Mouse (Mus musculus) T-cell, adult 66 days (primary cell): ENCODE measurements around the gene Gtf3c2. TPM values are rescaled to one million over a fixed set of nuclear protein-coding genes. Genes with fewer than 3 reads are reported as not detected.

Experiments used
- total RNA-seq, 2 experiments: library from RNA; stranded (reverse); gene quantifications; 3 replicates in 1 of 2; 4 replicates in 1 of 2; pipeline ENCODE4 v1.2.4; 2023

Gene Gtf3c2
- 100 to 1,000 TPM; 163 to 187 TPM for total RNA-seq

GRCm38 (mm10) chr5:31179766-31180630 is at the start of gene Gtf3c2, which contains the start of gene Gm29609:
Gtf3c2 (minus strand) TSS chr5:31180144.
Gm29609 (minus strand) TSS chr5:31179911.

GRCm38 (mm10) chr5:31220448-31221303 is 40.7 kb upstream of the Gtf3c2 start, which contains the start of gene Ppm1g:
Ppm1g (minus strand) TSS chr5:31220687.

DNA sequence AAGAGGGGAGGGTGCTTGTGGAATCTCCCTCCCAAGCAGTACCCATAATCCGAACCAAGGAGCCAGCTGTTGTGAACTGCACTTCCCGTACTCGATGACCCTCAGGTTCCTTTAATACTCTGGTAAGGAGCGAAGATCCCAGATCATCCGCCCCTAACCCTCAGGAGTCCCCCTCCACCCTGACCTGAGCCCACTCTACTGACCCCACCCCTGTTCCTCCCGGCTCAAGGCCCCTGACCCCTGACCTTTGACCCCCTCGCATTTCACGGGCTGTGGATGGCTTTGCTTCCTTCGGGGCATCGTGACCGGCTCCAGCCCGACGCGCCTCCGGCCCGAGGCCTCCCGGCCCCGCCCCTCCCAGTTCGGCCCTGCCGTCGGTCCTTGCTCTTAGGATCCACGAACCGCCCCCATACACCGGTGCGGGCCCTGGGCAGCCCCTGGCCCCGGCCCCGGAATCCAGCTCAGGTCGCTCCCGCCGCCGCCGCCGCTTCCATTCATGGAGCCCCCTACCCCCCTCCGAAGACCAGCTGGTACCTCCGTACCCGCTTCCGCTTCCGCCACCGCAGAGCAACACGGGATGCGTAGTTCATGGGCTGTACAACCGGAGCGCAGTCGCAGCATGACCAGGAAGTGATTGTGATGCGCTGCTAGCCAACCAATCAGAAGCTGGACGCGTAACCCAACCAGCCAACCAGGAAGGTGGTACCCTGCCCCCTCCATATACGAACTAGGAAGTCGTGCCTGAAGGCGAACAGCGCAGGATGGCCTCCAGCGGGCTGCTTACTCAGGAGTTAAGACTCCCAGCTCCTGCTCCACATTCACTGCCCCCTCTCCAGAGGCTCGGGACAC is 22.0 kb upstream of the Gtf3c2 start, which contains the start of gene Zfp513:
Zfp513 (minus strand) TSS at position 562 of the 849 bp plus-strand sequence.

GRCm38 (mm10) chr5:31192939-31193630 is 13.1 kb upstream of the Gtf3c2 start, which contains the start of the genes Snx17 and Eif2b4:
Snx17 (plus strand) TSS chr5:31193227.
Eif2b4 (minus strand) TSS chr5:31193430.

GRCm38 (mm10) chr5:31154152-31154553 is 25.8 kb downstream of the Gtf3c2 start, which contains the start of gene Mpv17:
Mpv17 (minus strand) TSS chr5:31154251.

GRCm38 (mm10) chr5:31138241-31138967 is 41.5 kb downstream of the Gtf3c2 start, which contains the start of gene Ucn:
Ucn (minus strand) TSS chr5:31138829.

GRCm38 (mm10) chr5:31116354-31116753 is 63.6 kb downstream of the Gtf3c2 start, which contains the start of gene Trim54:
Trim54 (plus strand) TSS chr5:31116712.

DNA sequence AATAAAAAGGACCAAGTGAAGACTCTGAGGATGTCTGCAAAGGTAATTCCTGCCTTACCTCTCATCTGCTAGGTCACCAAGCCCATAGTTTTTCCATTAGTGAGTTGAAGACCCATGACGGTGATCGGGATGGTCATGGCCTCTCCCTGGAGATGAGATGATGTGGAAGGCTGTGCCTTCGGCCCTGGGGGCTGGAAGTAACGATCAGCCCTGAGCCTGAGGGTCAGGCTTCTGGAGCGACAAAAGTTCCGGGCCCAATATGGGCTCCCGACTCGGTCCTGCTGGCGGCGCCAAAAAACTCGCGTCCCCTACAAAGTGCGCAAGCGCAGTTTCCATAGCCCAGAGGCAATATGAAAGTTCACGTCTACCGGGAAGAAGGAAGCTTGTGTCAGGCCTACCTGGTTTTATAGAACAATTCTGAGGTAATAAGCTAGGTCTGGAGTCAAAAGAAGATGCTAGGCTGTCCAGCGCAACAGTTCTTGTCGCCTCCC is 71.9 kb downstream of the Gtf3c2 start, which contains the start of gene Slc30a3:
Slc30a3 (minus strand) TSS at position 238 of the 491 bp plus-strand sequence.

Other genes with a start within 250 kb of the Gtf3c2 start
- gene Cgref1, start 234.6 kb downstream of the Gtf3c2 start, total RNA-seq, result not detected
- gene Preb, start 219.8 kb downstream of the Gtf3c2 start, total RNA-seq, result 100 to 1,000 TPM; 180 to 181 TPM
- gene Tcf23, start 211.5 kb downstream of the Gtf3c2 start, total RNA-seq, result not detected
- gene Atraid, start 131.8 kb downstream of the Gtf3c2 start, total RNA-seq, result 10 to 100 TPM; 28.9 to 36.2 TPM
- gene Slc5a6, start 131.2 kb downstream of the Gtf3c2 start, total RNA-seq, result 10 to 100 TPM; 11.3 to 11.4 TPM
- gene Cad, start 125.4 kb downstream of the Gtf3c2 start, total RNA-seq, result 10 to 100 TPM; 57.5 to 68.5 TPM
- not detected for gene Dnajc5g, start 73.9 kb downstream of the Gtf3c2 start, total RNA-seq
- under 1 TPM in 1 of 2 experiments, not detected in 1; 0.30 TPM for gene Slc30a3, start 71.9 kb downstream of the Gtf3c2 start, total RNA-seq
- gene Trim54, start 63.4 kb downstream of the Gtf3c2 start, total RNA-seq, result not detected
- gene Ucn, start 41.3 kb downstream of the Gtf3c2 start, total RNA-seq, result not detected
- gene Mpv17, start 25.9 kb downstream of the Gtf3c2 start, total RNA-seq, result 10 to 100 TPM; 19.5 to 25.3 TPM
- 1 to 10 TPM; 7.3 to 7.7 TPM for gene Gm29609, start 233 bp downstream of the Gtf3c2 start, total RNA-seq
- 10 to 100 TPM; 72.2 to 74.2 TPM for gene Snx17, start 13.1 kb upstream of the Gtf3c2 start, total RNA-seq
- gene Eif2b4, start 13.3 kb upstream of the Gtf3c2 start, total RNA-seq, result 10 to 100 TPM; 38.2 to 38.9 TPM
- 10 to 100 TPM; 31.7 to 31.8 TPM for gene Zfp513, start 22.2 kb upstream of the Gtf3c2 start, total RNA-seq
- gene Ppm1g, start 40.5 kb upstream of the Gtf3c2 start, total RNA-seq, result 100 to 1,000 TPM; 134 to 136 TPM
- gene Nrbp1, start 60.7 kb upstream of the Gtf3c2 start, total RNA-seq, result 100 to 1,000 TPM; 162 to 163 TPM
- not detected for gene Gm9970, start 61.1 kb upstream of the Gtf3c2 start, total RNA-seq
- 10 to 100 TPM; 17.3 to 30.1 TPM for gene Krtcap3, start 71.5 kb upstream of the Gtf3c2 start, total RNA-seq
- gene Ift172, start 111.0 kb upstream of the Gtf3c2 start, total RNA-seq, result 10 to 100 TPM; 14.2 to 18.8 TPM
- not detected for gene Fndc4, start 115.9 kb upstream of the Gtf3c2 start, total RNA-seq
- gene Gckr, start 117.3 kb upstream of the Gtf3c2 start, total RNA-seq, result not detected